Mouse (Mus musculus) liver, postnatal 0 days (tissue): ENCODE measurements around the gene Ccdc124. TPM values are rescaled to one million over a fixed set of nuclear protein-coding genes. Genes with fewer than 3 reads are reported as not detected.

ENCODE experiments used
- ATAC-seq: fragments of 200-750 bp; cut with Nextera tagmentation; 2 replicates; pipeline ENCODE4 v1.8.0; 2017; ENCODE audit warnings: mild to moderate bottlenecking, moderate library complexity
- DNase-seq: peaks from one replicate; pipeline ENCODE4 v3.0.0-alpha.2; 2016
- H3K27ac ChIP-seq: fragments of 300-500 bp; sonication (generic); 2 replicates; pipeline ENCODE4 v1.5.1; 2014; ENCODE audit warnings: antibody characterized with exemption, moderate library complexity, mild to moderate bottlenecking, low read depth
- H3K27me3 ChIP-seq: fragments of 300-500 bp; sonication (generic); 2 replicates; pipeline ENCODE4 v1.6.1; 2014; ENCODE audit warnings: low read length, control low read depth, mixed read lengths; ENCODE audit not compliant: insufficient read depth
- H3K36me3 ChIP-seq: fragments of 300-500 bp; sonication (generic); replicated peaks from 2 replicates; pipeline ENCODE4 v1.6.1; 2014; ENCODE audit warnings: mild to moderate bottlenecking, control low read depth, low read length, moderate library complexity, mixed read lengths; ENCODE audit not compliant: insufficient read depth
- H3K4me1 ChIP-seq: fragments of 300-500 bp; sonication (generic); 2 replicates; pipeline ENCODE4 v1.6.1; 2014; ENCODE audit warnings: antibody characterized with exemption, mild to moderate bottlenecking, control low read depth; ENCODE audit not compliant: insufficient read depth
- H3K4me2 ChIP-seq: fragments of 300-500 bp; sonication (generic); 2 replicates; pipeline ENCODE4 v1.6.1; 2014; ENCODE audit warnings: low read depth, mild to moderate bottlenecking, low read length, moderate library complexity, mixed read lengths
- H3K4me3 ChIP-seq: fragments of 300-500 bp; sonication (generic); 2 replicates; pipeline ENCODE4 v1.5.1; 2014; ENCODE audit warnings: low read depth, low read length
- H3K9ac ChIP-seq: fragments of 300-500 bp; sonication (generic); replicated peaks from 2 replicates; pipeline ENCODE4 v1.6.1; 2014; ENCODE audit warnings: mild to moderate bottlenecking, moderate library complexity
- H3K9me3 ChIP-seq: fragments of 300-500 bp; sonication (generic); 2 replicates; pipeline ENCODE4 v1.6.1; 2016; ENCODE audit warnings: mild to moderate bottlenecking, control low read depth, low read length, mixed read lengths
- CTCF ChIP-seq: sonication (generic); IDR thresholded peaks from 2 replicates; pipeline ENCODE4 v1.5.1; 2016; ENCODE audit warnings: antibody characterized with exemption, low read depth
- EP300 ChIP-seq: IDR thresholded peaks from 2 replicates; pipeline ENCODE4 v1.6.1; 2016; ENCODE audit warnings: antibody characterized with exemption, low read depth, mild to moderate bottlenecking
- WGBS: fragments of 180-500 bp; shearing (Covaris S2); extraction: QIAGEN DNeasy Blood & Tissue Kit; methylation state at CpG from one replicate; pipeline ENCODE4 v1.1.7; 2014; ENCODE audit not compliant: insufficient replicate concordance; 5-methylcytosine and 5-hydroxymethylcytosine counted together
- polyA plus RNA-seq: library from polyadenylated mRNA; unstranded; fragments of >200 nt; fragmentation: Nextera tagmentation; extraction: Ambion mirVana; gene quantifications from 2 replicates; pipeline ENCODE4 v1.2.1, GENCODE M21; 2015

Gene Ccdc124
- polyA plus RNA-seq, 1 experiment from 2014 or later = 37.9 TPM

DNA sequence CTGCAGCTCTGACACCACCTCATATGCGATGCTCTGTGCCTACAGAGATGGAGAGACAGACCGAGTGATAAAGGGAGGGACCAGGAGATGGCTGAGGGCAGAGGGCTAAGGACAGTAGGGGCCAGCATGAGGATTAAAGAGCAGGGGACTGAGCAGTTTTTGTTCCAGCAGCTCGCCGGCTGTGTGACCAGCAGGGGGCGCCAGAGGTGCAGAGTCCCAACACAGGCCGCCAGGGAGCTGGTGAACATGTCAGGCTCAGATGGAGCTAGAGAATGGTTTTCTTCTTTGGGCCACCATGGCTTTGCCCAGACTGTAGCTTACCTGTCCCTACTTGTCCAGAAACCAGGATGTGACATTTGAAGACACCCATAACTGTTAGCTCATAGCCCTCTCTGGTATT, 29.2 kb downstream of the Ccdc124 start:
- WGBS = 1% methylated on average over 6 of the region's 6 CpGs
- Histone ChIP-seq H3K9me3 (no peaks in the 10 kb centered on the region), H3K9ac (peak overlapping the region; percentile 31), H3K36me3 (no peaks in the 10 kb centered on the region), H3K27ac (peak overlapping the region; percentile 94), H3K4me2 (peak overlapping the region; percentile 38; the same call in 1 of the 2 replicates), H3K27me3 (peaks cover 8% of the 10 kb centered on the region; the same call in 1 of the 2 replicates), H3K4me1 (peaks cover 27% of the 10 kb centered on the region), H3K4me3 (no peak overlapping the region)
- DNase-seq (peak; percentile 96), ATAC-seq (no peak)
- TF ChIP-seq EP300 = no peak
- TF ChIP-seq CTCF = peak; percentile 99

DNA sequence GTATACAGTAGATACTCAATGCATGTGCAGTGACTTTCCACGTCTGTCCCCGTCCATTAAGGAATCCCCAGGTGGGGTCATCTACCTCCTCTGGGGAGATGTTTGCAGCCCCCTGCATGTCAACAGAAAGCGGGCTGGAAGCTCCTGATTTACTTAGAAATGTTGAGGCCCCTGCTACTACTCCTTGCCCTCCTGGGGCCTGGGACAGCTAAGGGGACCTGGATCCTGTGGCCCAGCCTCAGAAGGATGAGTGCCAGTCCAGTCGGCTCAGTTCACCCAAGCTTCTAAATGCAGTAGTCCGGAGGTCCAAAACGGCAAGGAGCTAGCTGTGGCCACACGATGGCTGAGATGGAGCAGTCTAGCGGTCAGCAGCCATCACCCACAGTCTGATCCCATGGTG, 29.8 kb downstream of the Ccdc124 start:
- Histone ChIP-seq H3K27ac (peak overlapping the region; percentile 94), H3K36me3 (no peaks in the 10 kb centered on the region), H3K4me3 (no peak overlapping the region), H3K4me2 (peak overlapping the region; percentile 58; the same call in 1 of the 2 replicates), H3K9ac (peak overlapping the region; percentile 39), H3K27me3 (peaks cover 8% of the 10 kb centered on the region; the same call in 1 of the 2 replicates), H3K9me3 (no peaks in the 10 kb centered on the region), H3K4me1 (peaks cover 27% of the 10 kb centered on the region)
- no peak for DNase-seq
- ATAC-seq = no peak
- 75% methylated on average over 8 of the region's 8 CpGs for WGBS
- TF ChIP-seq CTCF = no peak
- TF ChIP-seq EP300 = no peak

DNA sequence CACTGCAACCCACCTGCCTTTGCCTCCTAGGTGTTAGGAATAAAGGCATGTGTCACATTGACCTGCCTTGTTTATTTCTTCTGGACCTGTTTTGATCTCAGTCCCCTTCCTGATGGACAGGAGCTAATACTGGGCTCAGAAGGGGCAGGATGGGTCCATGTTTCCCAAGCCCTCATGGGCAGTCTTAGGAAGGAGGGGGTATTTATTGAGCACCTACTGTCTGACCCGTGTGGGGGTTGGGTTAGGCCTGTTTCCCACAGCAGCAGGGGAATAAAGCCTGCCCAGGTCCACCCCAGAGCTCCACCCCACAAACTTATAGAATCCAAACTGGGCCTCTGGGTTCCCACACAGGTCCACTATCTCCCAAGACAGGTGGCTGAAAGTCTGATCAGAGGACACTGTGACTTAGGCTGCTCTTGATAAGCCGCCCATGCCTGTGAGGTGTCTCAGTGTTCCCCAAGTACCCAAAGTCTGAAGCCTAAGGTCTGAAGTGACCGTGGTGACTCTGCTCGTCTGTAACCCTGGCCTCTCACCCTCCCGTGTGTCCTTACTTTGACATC, 30.4 kb downstream of the Ccdc124 start:
- Histone ChIP-seq H3K36me3 (no peaks in the 10 kb centered on the region), H3K27ac (peak overlapping the region; percentile 94), H3K4me2 (peak overlapping the region; percentile 58), H3K9ac (peak overlapping the region; percentile 58), H3K27me3 (peaks cover 6% of the 10 kb centered on the region; the same call in 1 of the 2 replicates), H3K4me3 (peak overlapping the region; percentile 9; the same call in 1 of the 2 replicates), H3K9me3 (no peaks in the 10 kb centered on the region), H3K4me1 (peaks cover 32% of the 10 kb centered on the region)
- WGBS = 54% methylated on average over 5 of the region's 5 CpGs
- ATAC-seq (peak; percentile 7), DNase-seq (peak; percentile 60)
- TF ChIP-seq CTCF = no peak
- TF ChIP-seq EP300 = peak; percentile 94

DNA sequence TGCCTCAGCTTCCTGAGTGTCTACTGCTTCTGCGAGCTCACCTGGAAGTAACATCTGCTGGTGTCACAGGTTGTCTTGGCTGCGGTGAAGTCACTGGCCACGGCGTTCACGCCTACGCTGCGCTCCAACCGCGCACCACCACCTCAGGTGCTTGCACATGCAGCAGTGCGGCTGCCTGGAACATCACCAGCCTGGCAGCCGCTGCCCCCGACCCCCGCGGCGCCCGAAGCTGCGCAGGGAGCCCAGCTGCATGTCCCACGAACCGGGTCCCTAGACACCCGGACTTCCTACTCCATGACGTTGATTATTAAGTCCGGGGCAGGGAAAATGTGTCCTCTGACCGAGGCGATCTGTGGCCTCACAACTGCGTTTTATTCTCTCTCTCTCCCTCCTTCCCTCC, 31.3 kb downstream of the Ccdc124 start:
- Histone ChIP-seq H3K36me3 (no peaks in the 10 kb centered on the region), H3K9me3 (no peaks in the 10 kb centered on the region), H3K9ac (peak overlapping the region; percentile 58), H3K27ac (peak overlapping the region; percentile 94), H3K4me3 (peak overlapping the region; percentile 40), H3K4me1 (peaks cover 36% of the 10 kb centered on the region), H3K4me2 (peak overlapping the region; percentile 58), H3K27me3 (peaks cover 5% of the 10 kb centered on the region; the same call in 1 of the 2 replicates)
- ATAC-seq = no peak
- no peak for TF ChIP-seq EP300
- no peak for TF ChIP-seq CTCF
- 76% methylated on average over 25 of the region's 25 CpGs for WGBS
- no peak for DNase-seq

DNA sequence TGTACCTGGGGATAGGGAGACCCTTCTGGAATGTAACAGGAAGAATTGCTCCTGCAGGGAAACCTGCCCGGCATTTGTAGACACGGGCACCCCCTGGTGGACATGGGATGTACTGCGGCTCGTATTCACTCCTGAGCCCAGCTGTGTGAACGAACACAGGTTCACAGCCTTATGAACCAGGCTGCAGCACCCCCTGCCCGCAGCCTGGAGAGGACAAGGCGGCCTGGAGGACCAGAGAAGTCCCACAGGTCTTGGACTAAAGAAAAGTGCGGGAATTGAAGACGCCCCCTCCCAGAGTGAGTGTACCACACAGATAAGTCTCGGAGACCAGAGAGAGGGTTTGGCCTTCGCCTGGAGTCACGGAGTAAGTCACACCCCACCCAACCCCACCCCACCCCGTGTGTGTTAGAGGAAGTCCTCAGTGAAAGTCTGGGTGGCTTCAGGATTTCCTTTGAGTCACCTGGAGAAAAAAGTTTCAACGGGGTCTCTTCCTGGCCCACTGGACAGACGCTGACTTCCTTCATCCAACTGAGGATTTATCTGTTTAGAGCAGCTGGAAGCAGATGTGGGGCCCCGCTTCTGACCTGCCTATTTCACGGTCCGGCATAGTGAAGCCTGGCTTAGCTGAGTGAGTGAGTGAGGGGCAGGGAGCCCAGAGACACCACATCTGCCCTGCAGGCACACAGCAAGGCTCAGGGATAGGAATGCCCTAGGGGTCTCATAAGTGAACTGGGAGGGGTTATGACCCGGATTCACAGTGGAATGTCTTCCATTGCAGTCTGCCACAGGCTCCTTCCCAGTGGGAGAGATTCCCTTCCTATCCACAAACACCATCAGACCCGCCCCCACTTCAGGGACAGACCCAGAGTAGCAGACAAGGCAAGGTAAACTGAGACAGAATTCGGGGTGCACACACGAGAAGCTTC, 32.3 kb downstream of the Ccdc124 start:
- Histone ChIP-seq H3K27me3 (no peaks in the 10 kb centered on the region), H3K9me3 (no peaks in the 10 kb centered on the region), H3K4me1 (peaks cover 36% of the 10 kb centered on the region), H3K9ac (peak overlapping the region; percentile 58), H3K4me3 (peak overlapping the region; percentile 40), H3K27ac (peak overlapping the region; percentile 94), H3K36me3 (peaks cover 5% of the 10 kb centered on the region), H3K4me2 (peak overlapping the region; percentile 58)
- peak; percentile 95 for DNase-seq
- TF ChIP-seq EP300 (peak; percentile 5; the same call in 1 of the 2 replicates), CTCF (peak; percentile 99)
- 22% methylated on average over 22 of the region's 22 CpGs for WGBS
- no peak for ATAC-seq

DNA sequence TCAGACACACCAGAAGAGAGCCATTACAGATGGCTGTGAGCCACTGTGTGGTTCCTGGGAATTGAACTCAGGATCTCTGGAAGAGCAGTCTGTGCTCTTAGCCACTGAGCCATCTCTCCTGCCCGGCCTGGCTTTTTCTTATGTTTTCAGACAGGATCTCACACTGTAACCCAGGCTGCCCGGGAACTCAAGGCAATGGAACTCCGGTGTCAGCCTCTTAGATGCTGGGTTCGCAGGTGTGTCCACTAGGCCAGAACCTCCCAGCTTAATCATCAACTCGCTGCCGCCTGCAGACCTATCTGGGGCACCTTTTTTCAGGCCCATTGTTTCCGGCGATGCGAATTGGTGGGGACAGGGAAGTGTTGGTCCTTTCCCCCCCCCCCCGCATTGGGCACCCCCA, 33.1 kb downstream of the Ccdc124 start:
- 0 out of 2 replicates have a peak overlapping the region, but pooled peaks have one; percentile 58 for H3K9ac ChIP-seq
- DNase-seq = no peak
- no peak for ATAC-seq

More for the DNA sequence above, 33.1 kb downstream of the Ccdc124 start:
- Histone ChIP-seq H3K4me2 (peak overlapping the region; percentile 58), H3K36me3 (peaks cover 9% of the 10 kb centered on the region), H3K9me3 (no peaks in the 10 kb centered on the region), H3K27me3 (no peaks in the 10 kb centered on the region), H3K4me1 (peaks cover 39% of the 10 kb centered on the region), H3K27ac (peak overlapping the region; percentile 94), H3K4me3 (peak overlapping the region; percentile 40)
- WGBS = 38% methylated on average over 10 of the region's 10 CpGs
- TF ChIP-seq EP300 (0 out of 2 replicates have a peak, but pooled peaks have one; percentile 6), CTCF (no peak)
